Mouse (Mus musculus) embryo, embryonic 9.5 days (tissue): ENCODE results near the gene Wdr18.

Experiments
- DNase-seq: peaks from one replicate; pipeline ENCODE4 v3.0.0-alpha.2; 2017; ENCODE audit errors: extremely low spot score

Gene Wdr18

GRCm38 (mm10) chr10:79976722-79977107, 16.8 kb downstream of the Wdr18 start:
- DNase-seq: no peak

GRCm38 (mm10) chr10:79977324-79977723, 17.4 kb downstream of the Wdr18 start:
- DNase-seq: no peak

- DNase-seq: no peak
Measured at GRCm38 (mm10) chr10:79978061-79978460, 18.1 kb downstream of the Wdr18 start.

- no peak for DNase-seq
Measured at GRCm38 (mm10) chr10:79979401-79980155, 19.6 kb downstream of the Wdr18 start.

GRCm38 (mm10) chr10:79983205-79983604, 23.3 kb downstream of the Wdr18 start:
- no peak for DNase-seq

GRCm38 (mm10) chr10:79983670-79984069, 23.7 kb downstream of the Wdr18 start:
- peak; percentile 74 for DNase-seq

- peak; percentile 89 for DNase-seq
Measured at GRCm38 (mm10) chr10:79984195-79984816, 24.4 kb downstream of the Wdr18 start, which contains the start of gene Tmem259. Tmem259 (minus strand) TSS chr10:79984330.

GRCm38 (mm10) chr10:79984871-79985270, 24.9 kb downstream of the Wdr18 start:
- peak; percentile 96 for DNase-seq

GRCm38 (mm10) chr10:79985334-79986231, 25.6 kb downstream of the Wdr18 start:
- peak; percentile 77 for DNase-seq

GRCm38 (mm10) chr10:79986232-79986878, 26.4 kb downstream of the Wdr18 start:
- no peak for DNase-seq

- peak; percentile 86 for DNase-seq
Measured at GRCm38 (mm10) chr10:79986963-79987362, 27.0 kb downstream of the Wdr18 start.

GRCm38 (mm10) chr10:79987771-79988505, 28.0 kb downstream of the Wdr18 start:
- peak; percentile 26 for DNase-seq

- DNase-seq: peak; percentile 79
Measured at GRCm38 (mm10) chr10:79988506-79989271, 28.7 kb downstream of the Wdr18 start, which contains the start of gene Cnn2. Cnn2 (plus strand) TSS chr10:79988584.

- peak; percentile 32 for DNase-seq
Measured at GRCm38 (mm10) chr10:79989272-79989786, 29.4 kb downstream of the Wdr18 start.

- peak; percentile 66 for DNase-seq
Measured at GRCm38 (mm10) chr10:79989870-79990269, 29.9 kb downstream of the Wdr18 start.

GRCm38 (mm10) chr10:79991099-79991498, 31.1 kb downstream of the Wdr18 start:
- DNase-seq: no peak

GRCm38 (mm10) chr10:79991548-79991947, 31.6 kb downstream of the Wdr18 start:
- DNase-seq: no peak

- no peak for DNase-seq
Measured at GRCm38 (mm10) chr10:79994397-79995115, 34.6 kb downstream of the Wdr18 start.

GRCm38 (mm10) chr10:79995636-79996035, 35.7 kb downstream of the Wdr18 start:
- DNase-seq: no peak
